Mouse (Mus musculus) heart, embryonic 15.5 days (tissue): ENCODE data around the gene Hoxb5. TPM values are rescaled to one million over a fixed set of nuclear protein-coding genes. Genes with fewer than 3 reads are reported as not detected.

Source experiments
- ATAC-seq: fragments of 200-750 bp; cut with Nextera tagmentation; replicated peaks from 2 replicates; pipeline ENCODE4 v1.8.0; 2017; ENCODE audit warnings: low read depth, moderate TSS enrichment; ENCODE audit not compliant: insufficient number of reproducible peaks, insufficient read depth, low FRiP score
- H3K27ac ChIP-seq: fragments of 300-500 bp; sonication (generic); 2 replicates; pipeline ENCODE4 v1.5.1; 2015; ENCODE audit warnings: mild to moderate bottlenecking, inconsistent platforms
- H3K27me3 ChIP-seq: fragments of 300-500 bp; sonication (generic); 2 replicates; pipeline ENCODE4 v1.6.1; 2015; ENCODE audit warnings: inconsistent platforms
- H3K36me3 ChIP-seq: fragments of 300-500 bp; sonication (generic); 2 replicates; pipeline ENCODE4 v1.6.1; 2015; ENCODE audit warnings: mild to moderate bottlenecking, inconsistent platforms
- H3K4me1 ChIP-seq: fragments of 300-500 bp; sonication (generic); replicated peaks from 2 replicates; pipeline ENCODE4 v1.6.1; 2015; ENCODE audit warnings: inconsistent platforms
- H3K4me2 ChIP-seq: fragments of 300-500 bp; sonication (generic); 2 replicates; pipeline ENCODE4 v1.6.1; 2015; ENCODE audit warnings: inconsistent platforms, mild to moderate bottlenecking, moderate library complexity
- H3K4me3 ChIP-seq: fragments of 300-500 bp; sonication (generic); 2 replicates; pipeline ENCODE4 v1.5.1; 2015; ENCODE audit warnings: mild to moderate bottlenecking, inconsistent platforms
- H3K9ac ChIP-seq: fragments of 300-500 bp; sonication (generic); 2 replicates; pipeline ENCODE4 v1.6.1; 2015; ENCODE audit warnings: mild to moderate bottlenecking, inconsistent platforms
- H3K9me3 ChIP-seq: fragments of 300-500 bp; sonication (generic); replicated peaks from 2 replicates; pipeline ENCODE4 v1.6.1; 2016; ENCODE audit warnings: inconsistent platforms
- WGBS: fragments of 180-500 bp; shearing (Covaris S2); methylation state at CpG from one replicate; pipeline ENCODE4 v1.1.7; 2015; ENCODE audit warnings: mixed read lengths; 5-methylcytosine and 5-hydroxymethylcytosine counted together
- polyA plus RNA-seq: library from polyadenylated mRNA; unstranded; fragments of >200 nt; fragmentation: Nextera tagmentation; extraction: Ambion mirVana; gene quantifications from 2 replicates; pipeline ENCODE4 v1.2.1, GENCODE M21; 2015

Gene Hoxb5
- polyA plus RNA-seq, 1 experiment from 2014 or later: 1.4 TPM

DNA sequence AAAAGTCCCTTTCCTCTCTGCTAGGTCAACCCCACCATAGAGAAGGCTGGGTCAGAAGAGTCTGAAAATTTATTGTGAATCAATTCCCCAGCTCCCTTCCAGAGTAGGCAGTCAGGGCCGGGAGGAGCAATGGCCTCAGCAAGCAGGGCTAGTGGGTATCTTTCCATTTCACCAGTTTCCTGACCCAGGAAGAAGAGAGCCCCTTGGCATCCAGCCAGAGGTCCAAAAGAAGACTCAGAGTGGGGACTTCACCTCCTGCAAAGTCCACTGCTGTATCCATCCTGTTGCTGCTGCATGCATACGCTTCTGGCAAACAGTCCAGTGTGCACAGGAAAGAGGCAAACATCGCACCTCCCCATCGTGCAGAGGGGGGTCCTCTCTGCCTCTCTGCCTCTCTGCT, 27.2 kb upstream of the Hoxb5 start:
- no peaks in the 10 kb centered on the region for H3K36me3 ChIP-seq
- peaks cover 99% of the 10 kb centered on the region for H3K27me3 ChIP-seq
- peaks cover 17% of the 10 kb centered on the region for H3K4me1 ChIP-seq
- ATAC-seq: no peak
- 14% methylated on average over 4 of the region's 4 CpGs for WGBS
- no peak overlapping the region for H3K27ac ChIP-seq
- no peak overlapping the region for H3K9ac ChIP-seq
- no peak overlapping the region for H3K4me2 ChIP-seq
- H3K9me3 ChIP-seq: no peaks in the 10 kb centered on the region
- H3K4me3 ChIP-seq: no peak overlapping the region

DNA sequence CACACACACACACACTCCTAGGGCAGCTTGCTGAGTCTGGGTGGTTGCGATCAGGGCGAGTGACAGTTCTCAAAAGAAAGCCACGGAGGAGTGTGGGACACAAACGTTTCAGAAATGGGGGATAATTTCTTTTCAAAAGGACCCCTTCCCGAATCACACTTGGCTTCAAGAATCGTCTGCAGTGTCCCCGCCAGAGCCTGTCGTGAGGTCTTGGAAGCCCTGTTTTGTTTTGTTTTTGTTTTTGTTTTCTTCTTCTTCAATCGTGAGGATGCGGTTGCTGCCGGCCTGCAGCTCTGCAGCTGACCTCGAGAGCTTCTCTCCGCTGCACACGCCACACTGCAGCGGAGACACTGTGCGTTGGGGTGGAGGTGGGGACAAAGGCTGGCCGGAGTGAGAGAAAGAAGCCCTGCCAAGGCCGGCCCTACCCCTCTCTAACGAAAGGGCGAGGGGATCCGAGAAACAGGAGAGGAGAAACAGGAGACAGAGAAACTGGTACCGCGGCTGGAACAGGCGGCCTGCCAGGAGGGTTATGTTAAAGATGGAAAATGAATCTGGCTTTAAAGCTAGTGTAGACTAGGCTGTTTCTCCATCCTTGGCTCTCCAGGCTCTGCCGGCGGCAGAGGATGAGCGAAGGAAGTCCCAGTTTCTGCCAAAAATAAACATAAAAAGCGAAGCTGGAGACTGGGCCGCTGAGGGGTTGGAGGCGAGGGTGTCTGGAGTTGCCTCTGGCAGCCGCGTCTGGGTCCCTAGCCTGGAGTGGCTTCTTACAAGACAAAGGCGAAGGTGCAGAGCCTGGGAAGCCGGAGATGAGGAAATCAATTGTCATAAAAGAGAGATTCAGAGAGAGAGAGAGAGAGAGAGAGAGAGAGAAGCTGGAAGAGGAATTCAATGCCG, 25.7 kb upstream of the Hoxb5 start:
- Histone ChIP-seq H3K36me3 (no peaks in the 10 kb centered on the region), H3K4me1 (peaks cover 2% of the 10 kb centered on the region), H3K27me3 (peaks cover 99% of the 10 kb centered on the region), H3K9ac (no peak overlapping the region), H3K27ac (no peak overlapping the region), H3K9me3 (no peaks in the 10 kb centered on the region), H3K4me2 (no peak overlapping the region), H3K4me3 (no peak overlapping the region)
- no peak for ATAC-seq
- 2% methylated on average over 35 of the region's 35 CpGs for WGBS

DNA sequence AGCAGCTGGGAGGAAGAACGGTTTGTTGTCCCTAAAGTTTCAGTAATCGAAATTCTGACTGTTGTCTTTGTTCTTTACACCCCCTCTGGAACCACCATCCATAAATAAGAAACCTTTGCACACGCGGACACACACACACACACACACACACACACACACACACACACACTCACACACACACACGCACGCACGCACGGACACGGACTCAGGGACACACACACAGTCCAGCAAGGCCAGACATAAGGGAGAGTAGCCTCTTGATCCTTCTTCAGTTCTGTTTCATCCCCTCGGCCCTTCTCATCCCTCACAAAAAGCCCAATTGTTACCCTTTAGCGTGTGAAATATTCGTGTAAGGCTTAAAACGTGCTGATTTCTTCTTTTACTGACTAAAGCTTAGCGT, 24.8 kb upstream of the Hoxb5 start:
- H3K9me3 ChIP-seq: no peaks in the 10 kb centered on the region
- H3K4me3 ChIP-seq: no peak overlapping the region
- no peak overlapping the region for H3K4me2 ChIP-seq
- peaks cover 99% of the 10 kb centered on the region for H3K27me3 ChIP-seq
- peaks cover 6% of the 10 kb centered on the region for H3K4me1 ChIP-seq
- no peak overlapping the region for H3K27ac ChIP-seq
- no peak for ATAC-seq
- WGBS: 17% methylated on average over 14 of the region's 14 CpGs
- no peaks in the 10 kb centered on the region for H3K36me3 ChIP-seq
- no peak overlapping the region for H3K9ac ChIP-seq

DNA sequence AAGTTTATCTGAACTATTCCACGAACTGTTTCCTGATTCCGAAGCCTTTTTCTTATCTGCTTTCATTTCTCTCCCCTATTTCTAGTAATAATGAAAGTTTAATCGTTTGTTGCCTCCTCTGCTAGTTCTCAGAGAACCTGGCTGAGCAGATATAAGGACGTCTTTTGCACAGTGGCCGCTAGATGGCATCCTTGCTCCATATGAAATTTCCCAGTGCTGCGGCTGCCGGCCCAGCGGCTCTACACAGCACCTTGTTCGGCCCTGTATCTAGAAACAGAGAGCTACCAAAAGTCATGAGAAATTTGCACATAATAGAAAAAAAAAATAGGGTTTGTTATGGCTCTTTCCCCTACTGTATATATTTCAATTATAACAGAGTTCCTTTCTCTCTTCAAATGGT, 24.4 kb upstream of the Hoxb5 start:
- Histone ChIP-seq H3K36me3 (no peaks in the 10 kb centered on the region), H3K27ac (no peak overlapping the region), H3K4me1 (peaks cover 8% of the 10 kb centered on the region), H3K9ac (no peak overlapping the region), H3K4me2 (no peak overlapping the region), H3K9me3 (no peaks in the 10 kb centered on the region), H3K4me3 (no peak overlapping the region), H3K27me3 (peaks cover 99% of the 10 kb centered on the region)
- ATAC-seq: peak; percentile 62; the same call in 1 of the 2 replicates
- WGBS: under 1% methylated on average over 9 of the region's 9 CpGs

DNA sequence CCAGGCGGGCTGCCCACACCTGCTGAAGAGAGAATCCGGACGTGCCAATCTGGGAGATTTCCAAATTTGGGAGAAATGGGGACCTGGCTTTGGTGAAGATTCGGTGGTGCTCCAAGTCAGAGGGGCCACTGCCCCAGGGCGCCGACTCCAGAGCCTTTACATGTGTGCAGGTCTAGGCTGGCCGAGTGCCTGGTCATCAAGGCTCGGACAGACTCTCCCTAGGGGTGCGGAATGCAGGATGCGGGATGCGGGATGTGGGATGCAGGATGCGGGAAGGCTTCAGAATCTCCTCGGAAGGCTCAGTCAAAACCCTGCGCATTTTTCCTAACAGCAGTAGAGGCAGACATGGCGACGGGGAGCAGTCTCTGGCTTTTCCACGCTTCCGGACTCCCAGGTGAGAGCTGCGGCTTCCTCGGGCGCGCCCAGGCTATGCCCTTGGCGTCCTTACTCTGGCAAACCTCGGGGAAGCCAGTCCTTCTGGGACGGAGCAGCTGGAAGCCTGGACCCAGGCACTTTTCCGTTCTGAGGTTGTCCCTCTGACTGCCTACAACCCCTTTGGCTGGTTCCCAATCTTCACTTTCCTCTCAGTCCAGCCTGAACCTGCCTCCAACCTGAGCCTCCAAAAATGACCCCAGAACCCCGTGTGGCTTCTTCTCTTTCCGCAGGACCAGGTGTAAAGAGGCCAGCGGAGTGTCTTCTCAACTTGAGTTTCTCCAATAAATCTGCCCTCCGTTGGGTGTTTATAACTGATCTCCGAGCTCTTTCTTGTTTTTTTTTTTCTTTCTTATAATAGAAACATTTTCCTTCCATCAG, 23.5 kb upstream of the Hoxb5 start:
- peaks cover 99% of the 10 kb centered on the region for H3K27me3 ChIP-seq
- H3K36me3 ChIP-seq: no peaks in the 10 kb centered on the region
- no peak overlapping the region for H3K4me3 ChIP-seq
- H3K9ac ChIP-seq: no peak overlapping the region
- no peak overlapping the region for H3K4me2 ChIP-seq
- H3K27ac ChIP-seq: no peak overlapping the region
- 3% methylated on average over 31 of the region's 31 CpGs for WGBS
- no peaks in the 10 kb centered on the region for H3K9me3 ChIP-seq
- no peak for ATAC-seq
- peaks cover 17% of the 10 kb centered on the region for H3K4me1 ChIP-seq

DNA sequence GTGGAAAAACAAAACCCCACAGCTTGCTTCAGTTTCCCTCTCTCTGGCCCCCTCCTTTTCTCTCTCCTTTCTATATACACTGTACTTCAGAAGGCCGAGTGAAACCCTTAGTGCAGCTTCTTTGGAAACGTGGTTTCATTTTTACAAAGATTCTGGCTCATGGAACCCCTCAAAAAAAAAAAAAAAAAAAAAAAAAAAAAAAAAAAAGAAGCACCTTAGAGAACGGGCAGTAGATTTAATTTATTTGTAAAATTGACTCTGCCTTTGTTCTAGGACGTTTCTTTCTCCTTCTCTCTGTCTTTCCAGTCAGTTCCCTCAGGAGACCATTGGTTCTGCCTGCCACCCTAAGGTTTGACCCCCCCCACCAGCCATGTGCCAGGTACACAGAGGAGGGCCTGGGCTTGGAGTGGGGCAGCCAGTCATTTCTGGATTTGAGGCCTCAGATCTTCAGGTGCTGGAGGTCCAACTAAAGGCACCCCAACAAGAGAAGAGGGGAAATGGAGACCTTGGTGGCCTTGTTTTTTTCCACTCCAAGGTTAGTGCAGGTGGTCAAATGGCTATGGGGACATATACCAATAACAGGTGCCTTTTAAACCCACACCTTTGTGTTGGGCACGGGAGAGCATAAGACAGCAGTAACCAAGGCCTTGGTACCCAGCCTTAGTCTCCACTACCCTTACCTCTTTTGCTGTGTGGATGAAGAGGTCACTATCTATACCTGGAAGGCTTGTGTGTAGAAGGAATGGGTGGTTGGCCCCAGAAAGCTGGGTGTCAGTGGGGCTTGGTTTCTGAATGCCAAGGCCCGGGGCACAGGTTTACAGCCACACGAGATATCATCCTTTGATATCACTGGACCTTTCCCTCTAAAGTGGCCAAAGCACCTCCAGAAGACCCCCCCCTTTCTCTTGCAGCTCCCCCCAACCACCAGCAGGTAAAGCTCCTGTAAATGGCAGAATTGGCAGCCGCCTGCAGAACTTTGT, 22.4 kb upstream of the Hoxb5 start:
- ATAC-seq: no peak
- Histone ChIP-seq H3K9ac (no peak overlapping the region), H3K27ac (no peak overlapping the region), H3K9me3 (no peaks in the 10 kb centered on the region), H3K4me3 (no peak overlapping the region), H3K4me1 (peaks cover 20% of the 10 kb centered on the region), H3K4me2 (no peak overlapping the region), H3K27me3 (peaks cover 98% of the 10 kb centered on the region), H3K36me3 (no peaks in the 10 kb centered on the region)
- WGBS: 18% methylated on average over 8 of the region's 8 CpGs

DNA sequence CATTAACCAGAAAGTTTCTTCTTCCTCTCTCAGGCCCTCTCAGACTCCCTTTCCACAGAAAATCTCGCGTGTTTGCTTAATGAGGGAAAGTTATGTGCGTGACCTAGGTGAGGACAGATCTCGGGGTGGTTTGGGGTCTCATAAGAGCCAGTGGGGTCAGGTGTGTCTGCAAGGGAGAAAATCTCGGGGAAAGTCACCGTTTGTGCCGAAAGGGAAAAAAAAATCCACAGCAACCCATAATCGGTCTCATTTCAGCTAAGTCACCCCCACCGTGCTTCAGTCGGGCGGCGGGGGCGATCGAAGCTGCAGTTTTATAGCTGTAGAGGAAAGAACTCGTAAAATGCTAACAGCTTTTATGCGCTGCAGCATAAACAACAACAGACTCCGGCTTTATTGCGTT, 21.7 kb upstream of the Hoxb5 start:
- no peak for ATAC-seq
- 5% methylated on average over 18 of the region's 18 CpGs for WGBS
- H3K4me2 ChIP-seq: no peak overlapping the region

DNA sequence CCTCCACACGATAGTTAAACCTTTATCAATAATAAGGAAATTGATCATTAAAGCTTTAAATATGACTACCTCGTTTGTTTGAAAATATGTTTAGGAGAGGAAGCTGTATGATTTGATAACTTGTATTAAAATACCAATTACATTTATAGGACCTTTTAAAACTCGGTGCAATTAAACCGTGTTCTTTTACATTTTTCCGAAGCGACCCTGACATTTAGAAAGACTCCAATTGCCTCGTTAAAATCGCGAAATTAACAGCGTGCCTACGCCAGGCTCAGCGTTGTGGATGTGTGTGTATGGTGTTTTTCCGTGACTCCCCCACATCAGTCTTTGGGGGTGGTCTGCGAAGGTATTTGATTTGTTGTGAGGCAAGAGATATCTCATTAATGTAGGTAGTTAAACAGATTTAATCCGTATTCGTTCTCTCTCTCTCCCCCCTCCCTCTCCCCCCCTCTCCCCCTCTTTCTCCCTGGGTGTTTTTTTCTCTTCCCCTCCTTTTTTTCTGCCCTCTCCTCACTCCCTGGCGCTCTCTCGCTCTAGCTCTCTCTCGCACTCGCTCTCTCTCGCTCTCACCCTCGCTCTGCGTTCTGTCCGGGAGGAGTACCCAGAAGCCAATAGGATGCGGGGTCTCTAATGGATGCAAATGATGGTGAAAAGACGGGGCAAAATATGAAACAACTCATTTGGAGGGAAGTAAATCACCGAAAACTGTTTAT, 21.1 kb upstream of the Hoxb5 start, which contains the start of gene Hoxb8:
TSS of gene Hoxb8 (plus strand) at position 51 of the 716 bp plus-strand sequence.
- Histone ChIP-seq H3K4me1 (peaks cover 31% of the 10 kb centered on the region), H3K27me3 (peaks cover 98% of the 10 kb centered on the region), H3K9ac (no peak within 1 kb of the TSS), H3K4me3 (peak within 1 kb of the TSS; percentile 50), H3K4me2 (peak within 1 kb of the TSS; percentile 68; the same call in 1 of the 2 replicates), H3K36me3 (no peaks in the 10 kb centered on the region), H3K27ac (no peak within 1 kb of the TSS), H3K9me3 (no peaks in the 10 kb centered on the region)
- ATAC-seq: no peak
- WGBS: 2% methylated on average over 27 of the region's 27 CpGs

More for the DNA sequence above, 21.7 kb upstream of the Hoxb5 start:
- H3K4me3 ChIP-seq: no peak overlapping the region
- peaks cover 98% of the 10 kb centered on the region for H3K27me3 ChIP-seq
- H3K36me3 ChIP-seq: no peaks in the 10 kb centered on the region
- no peak overlapping the region for H3K9ac ChIP-seq
- no peaks in the 10 kb centered on the region for H3K9me3 ChIP-seq
- peaks cover 26% of the 10 kb centered on the region for H3K4me1 ChIP-seq
- no peak overlapping the region for H3K27ac ChIP-seq

DNA sequence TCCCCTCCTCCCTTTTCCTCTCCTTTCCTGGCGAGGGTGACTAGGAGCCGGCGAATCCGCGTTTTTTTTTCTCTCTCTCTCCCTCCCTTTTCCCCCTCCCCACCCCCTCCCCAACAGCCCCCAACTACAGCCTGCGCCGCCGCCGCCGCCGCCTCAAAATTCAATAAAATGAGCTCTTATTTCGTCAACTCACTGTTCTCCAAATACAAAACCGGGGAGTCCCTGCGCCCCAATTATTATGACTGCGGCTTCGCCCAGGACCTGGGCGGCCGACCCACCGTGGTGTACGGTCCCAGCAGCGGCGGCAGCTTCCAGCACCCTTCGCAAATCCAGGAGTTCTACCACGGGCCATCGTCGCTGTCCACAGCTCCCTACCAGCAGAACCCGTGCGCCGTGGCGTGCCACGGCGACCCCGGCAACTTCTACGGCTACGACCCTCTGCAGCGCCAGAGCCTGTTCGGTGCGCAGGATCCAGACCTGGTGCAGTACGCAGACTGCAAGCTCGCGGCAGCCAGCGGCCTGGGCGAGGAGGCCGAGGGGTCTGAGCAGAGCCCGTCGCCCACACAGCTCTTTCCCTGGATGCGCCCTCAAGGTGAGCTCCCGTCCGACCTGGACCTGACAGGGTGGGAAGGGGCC, 20.2 kb upstream of the Hoxb5 start:
- peaks cover 98% of the 10 kb centered on the region for H3K27me3 ChIP-seq
- H3K4me2 ChIP-seq: peak overlapping the region; percentile 68
- H3K4me1 ChIP-seq: peaks cover 32% of the 10 kb centered on the region
- H3K9me3 ChIP-seq: no peaks in the 10 kb centered on the region
- peak overlapping the region; percentile 50 for H3K4me3 ChIP-seq
- no peak overlapping the region for H3K27ac ChIP-seq
- H3K36me3 ChIP-seq: no peaks in the 10 kb centered on the region
- no peak overlapping the region for H3K9ac ChIP-seq
- WGBS: under 1% methylated on average over 49 of the region's 49 CpGs
- no peak for ATAC-seq
